Mouse (Mus musculus) thymus, adult 2 months (tissue): Measurements from ENCODE around the gene Lime1. TPM values are rescaled to one million over a fixed set of nuclear protein-coding genes. Genes with fewer than 3 reads are reported as not detected.
A peak's percentile ranks its signal among the peaks of the same experiment; 100 is the strongest.

Source experiments
- DNase-seq: peaks from one replicate; pipeline ENCODE4 v3.0.0; 2021
- H3K27ac ChIP-seq: fragments of 200-500 bp; 2 replicates; pipeline ENCODE4 v1.5.1; 2012; ENCODE audit warnings: low read length, control low read depth; ENCODE audit not compliant: control insufficient read depth, insufficient read depth
- H3K27me3 ChIP-seq: fragments of 200-500 bp; 2 replicates; pipeline ENCODE4 v1.6.1; 2012; ENCODE audit warnings: mild to moderate bottlenecking, low read length, moderate library complexity, mixed read lengths; ENCODE audit not compliant: control insufficient read depth, insufficient read depth
- H3K36me3 ChIP-seq: fragments of 200-500 bp; 2 replicates; pipeline ENCODE4 v1.6.1; 2012; ENCODE audit warnings: mild to moderate bottlenecking, low read length, moderate library complexity; ENCODE audit not compliant: control insufficient read depth, insufficient read depth
- H3K4me1 ChIP-seq: fragments of 200-500 bp; replicated peaks from 2 replicates; pipeline ENCODE4 v1.6.1; 2012; ENCODE audit warnings: low read length; ENCODE audit not compliant: control insufficient read depth, insufficient read depth
- H3K4me3 ChIP-seq: fragments of 200-500 bp; 2 replicates; pipeline ENCODE4 v1.5.1; 2012; ENCODE audit warnings: mild to moderate bottlenecking, low read length, control low read depth, moderate library complexity; ENCODE audit not compliant: control insufficient read depth, insufficient read depth
- CTCF ChIP-seq: fragments of 200-500 bp; IDR thresholded peaks from 2 replicates; pipeline ENCODE4 v1.5.1; 2012; ENCODE audit warnings: mild to moderate bottlenecking, control low read depth, low read length, moderate library complexity, borderline replicate concordance; ENCODE audit not compliant: control insufficient read depth, poor library complexity, insufficient read depth; ENCODE audit errors: extremely low read depth
- POLR2A ChIP-seq: fragments of 200-500 bp; IDR thresholded peaks from 2 replicates; pipeline ENCODE4 v1.6.1; 2012; ENCODE audit warnings: mild to moderate bottlenecking, low read length, control low read depth, moderate library complexity; ENCODE audit not compliant: control insufficient read depth, poor library complexity, insufficient read depth; ENCODE audit errors: extremely low read depth
- WGBS: fragments of 180-500 bp; shearing (Covaris S2); methylation state at CpG from one replicate; pipeline ENCODE4 v1.1.7; 2018; 5-methylcytosine and 5-hydroxymethylcytosine counted together
- polyA plus RNA-seq: library from polyadenylated mRNA; depleted of rRNA; stranded (reverse); fragments of >200 nt; gene quantifications from 2 replicates; pipeline ENCODE4 v1.2.3, GENCODE M21; 2012

The Lime1 gene
- polyA plus RNA-seq, 1 experiment: 268 TPM

DNA sequence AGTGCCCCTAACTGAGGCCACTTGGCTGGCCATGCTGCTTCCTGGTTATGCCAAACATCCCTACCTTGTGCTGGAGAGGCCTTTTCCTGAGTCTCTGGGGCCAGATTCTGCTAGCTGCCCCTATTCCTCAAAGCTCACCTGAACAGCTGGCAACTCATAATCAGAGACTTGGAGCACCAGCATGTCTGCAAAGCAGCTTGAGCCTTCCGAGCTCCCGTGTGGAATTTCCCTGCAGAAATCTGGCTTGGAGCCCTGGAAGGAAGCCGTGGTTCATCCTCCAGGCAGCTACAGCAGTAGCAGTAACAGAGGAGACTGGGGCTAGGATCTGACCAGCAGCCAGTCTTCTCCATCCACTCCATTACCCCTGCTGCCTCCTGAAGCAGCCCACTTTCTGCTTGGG is 6.0 kb downstream of the Lime1 start:
- H3K4me3 ChIP-seq: no peak overlapping the region
- WGBS: 93% methylated on average over 3 of the region's 3 CpGs
- no peak for TF ChIP-seq CTCF
- TF ChIP-seq POLR2A: no peak
- H3K27ac ChIP-seq: no peak overlapping the region
- peaks cover 15% of the 10 kb centered on the region for H3K36me3 ChIP-seq
- no peaks in the 10 kb centered on the region for H3K27me3 ChIP-seq
- no peak for DNase-seq
- H3K4me1 ChIP-seq: peaks cover 5% of the 10 kb centered on the region

DNA sequence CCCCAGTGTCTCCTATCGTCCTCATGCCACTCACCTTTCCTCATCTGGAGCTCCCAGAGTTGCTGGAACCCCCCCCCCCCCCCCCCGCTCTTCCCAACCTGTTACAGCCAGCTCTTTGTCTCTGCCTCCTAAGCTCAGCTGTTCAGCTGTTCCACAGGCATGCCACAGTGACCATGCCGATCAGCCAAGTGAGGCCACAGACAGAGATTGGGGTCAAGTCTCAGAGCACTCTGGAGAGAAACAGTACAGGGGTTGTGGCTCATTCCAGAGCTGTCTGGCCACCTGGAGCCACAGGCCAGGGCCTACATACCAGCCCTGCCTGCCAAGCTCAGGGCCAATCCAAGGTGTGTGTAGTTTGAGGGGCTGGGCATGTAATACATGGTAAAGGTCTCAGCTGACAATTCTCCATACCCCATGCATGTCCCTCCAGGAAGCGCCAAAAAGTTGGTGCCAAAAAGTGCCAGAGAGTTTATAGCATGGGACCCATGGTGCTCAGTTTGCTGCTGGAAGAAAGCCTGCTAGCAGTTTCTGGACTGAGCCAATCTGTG is 6.9 kb downstream of the Lime1 start:
- Histone ChIP-seq H3K36me3 (peaks cover 15% of the 10 kb centered on the region), H3K4me1 (peaks cover under 1% of the 10 kb centered on the region; the same call in 1 of the 2 replicates), H3K27me3 (no peaks in the 10 kb centered on the region), H3K4me3 (no peak overlapping the region), H3K27ac (no peak overlapping the region)
- 93% methylated on average over 4 of the region's 4 CpGs for WGBS
- TF ChIP-seq CTCF (no peak), POLR2A (no peak)
- no peak for DNase-seq

GRCm38 (mm10) chr2:181390136-181390870 is 10.4 kb downstream of the Lime1 start:
- no peaks in the 10 kb centered on the region for H3K4me1 ChIP-seq
- H3K27me3 ChIP-seq: no peaks in the 10 kb centered on the region
- DNase-seq: no peak
- no peak for TF ChIP-seq POLR2A
- TF ChIP-seq CTCF: no peak
- H3K27ac ChIP-seq: no peak overlapping the region
- H3K4me3 ChIP-seq: no peak overlapping the region
- H3K36me3 ChIP-seq: 0 out of 2 replicates have a peak, but pooled peaks cover 3% of the 10 kb centered on the region
- 85% methylated on average over 4 of the region's 4 CpGs for WGBS

GRCm38 (mm10) chr2:181391022-181391421 is 11.1 kb downstream of the Lime1 start:
- Histone ChIP-seq H3K27ac (no peak overlapping the region), H3K4me1 (no peaks in the 10 kb centered on the region), H3K36me3 (0 out of 2 replicates have a peak, but pooled peaks cover 1% of the 10 kb centered on the region), H3K27me3 (no peaks in the 10 kb centered on the region), H3K4me3 (no peak overlapping the region)
- DNase-seq: no peak
- WGBS: 96% methylated on average over 15 of the region's 15 CpGs
- TF ChIP-seq CTCF (no peak), POLR2A (no peak)

DNA sequence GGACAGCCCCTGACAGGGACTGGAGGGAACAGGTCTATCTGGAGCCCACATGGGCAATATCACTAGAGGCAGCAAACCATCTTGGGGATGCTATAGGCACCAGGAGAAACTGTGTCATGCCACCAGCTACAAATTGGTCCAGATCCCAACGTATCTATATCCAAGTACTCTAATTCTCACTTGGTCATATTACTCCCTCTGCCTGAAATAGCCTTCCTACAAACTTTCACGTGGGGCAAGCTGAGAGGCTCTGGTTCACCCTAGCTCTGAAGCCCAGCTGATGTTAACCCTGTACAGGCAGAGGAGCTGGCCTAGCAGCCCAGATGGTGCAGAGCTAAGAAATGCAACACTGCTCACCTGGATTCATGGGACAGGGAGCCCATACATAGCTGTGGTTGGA is 11.7 kb downstream of the Lime1 start:
- TF ChIP-seq CTCF (no peak), POLR2A (no peak)
- WGBS: 70% methylated on average over 2 of the region's 2 CpGs
- no peak for DNase-seq

GRCm38 (mm10) chr2:181392600-181393213 is 12.8 kb downstream of the Lime1 start:
- WGBS: 33% methylated on average over 4 of the region's 4 CpGs
- TF ChIP-seq POLR2A (no peak), CTCF (peak; percentile 22; the same call in 1 of the 2 replicates)
- Histone ChIP-seq H3K27ac (no peak overlapping the region), H3K4me3 (no peak overlapping the region), H3K27me3 (no peaks in the 10 kb centered on the region), H3K36me3 (no peaks in the 10 kb centered on the region), H3K4me1 (no peaks in the 10 kb centered on the region)
- DNase-seq: peak; percentile 83

More for the DNA sequence above, 11.7 kb downstream of the Lime1 start:
- Histone ChIP-seq H3K4me3 (no peak overlapping the region), H3K4me1 (no peaks in the 10 kb centered on the region), H3K27ac (no peak overlapping the region), H3K27me3 (no peaks in the 10 kb centered on the region), H3K36me3 (no peaks in the 10 kb centered on the region)

DNA sequence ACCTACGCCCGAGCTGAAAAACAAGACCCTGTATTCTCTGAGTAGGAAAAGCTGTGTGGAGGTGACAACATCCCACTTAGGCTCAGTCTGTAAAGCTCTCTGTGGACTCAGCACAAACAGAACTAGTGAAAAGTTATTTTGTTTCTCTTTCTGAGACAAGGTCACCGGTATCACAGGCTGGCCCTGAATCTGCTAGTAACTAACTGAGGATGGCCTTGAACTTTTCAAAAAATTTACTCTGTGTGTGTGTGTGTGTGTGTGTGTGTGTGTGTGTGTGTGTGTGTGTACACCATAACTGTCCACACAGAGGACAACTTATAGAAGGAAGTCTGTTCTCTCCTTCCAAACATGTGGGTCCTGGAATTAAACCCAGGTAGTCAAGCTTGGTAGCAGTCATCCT is 14.2 kb downstream of the Lime1 start:
- no peak overlapping the region for H3K27ac ChIP-seq
- DNase-seq: no peak
- no peaks in the 10 kb centered on the region for H3K27me3 ChIP-seq
- no peak overlapping the region for H3K4me3 ChIP-seq
- H3K36me3 ChIP-seq: no peaks in the 10 kb centered on the region
- H3K4me1 ChIP-seq: no peaks in the 10 kb centered on the region
- 96% methylated on average over 3 of the region's 3 CpGs for WGBS
- TF ChIP-seq CTCF: no peak
- no peak for TF ChIP-seq POLR2A
